Mouse (Mus musculus): ENCODE measurements around the gene Mettl4.
A peak's percentile ranks its signal among the peaks of the same experiment; 100 is the strongest.

The Mettl4 gene

GRCm38 (mm10) chr17:94749466-94750135, at the start of gene Mettl4:
Gene Mettl4 (minus strand): TSS chr17:94750019.
- DNase-seq (ENCODE audit: low spot score), result peak; percentile 95

GRCm38 (mm10) chr17:94778871-94779482, 29.2 kb upstream of the Mettl4 start:
- DNase-seq (ENCODE audit: low spot score), result peak; percentile 71

GRCm38 (mm10) chr17:94768491-94768890, 18.7 kb upstream of the Mettl4 start:
- DNase-seq (ENCODE audit: low spot score), result no peak

- no peak for DNase-seq (ENCODE audit: low spot score)
Measured at GRCm38 (mm10) chr17:94764711-94765110, 14.9 kb upstream of the Mettl4 start.

- DNase-seq (ENCODE audit: low spot score), result no peak
Measured at GRCm38 (mm10) chr17:94764011-94764410, 14.2 kb upstream of the Mettl4 start.

- no peak for DNase-seq (ENCODE audit: low spot score)
Measured at GRCm38 (mm10) chr17:94762405-94762804, 12.6 kb upstream of the Mettl4 start.

GRCm38 (mm10) chr17:94750136-94750729, 414 bp upstream of the Mettl4 start:
- no peak for DNase-seq (ENCODE audit: low spot score)

GRCm38 (mm10) chr17:94738173-94738572, 11.6 kb downstream of the Mettl4 start:
- no peak for DNase-seq (ENCODE audit: low spot score)

- DNase-seq (ENCODE audit: low spot score), result no peak
Measured at GRCm38 (mm10) chr17:94735885-94736284, 13.9 kb downstream of the Mettl4 start.

- no peak for DNase-seq (ENCODE audit: low spot score)
Measured at GRCm38 (mm10) chr17:94735437-94735836, 14.4 kb downstream of the Mettl4 start.

GRCm38 (mm10) chr17:94730416-94730815, 19.4 kb downstream of the Mettl4 start:
- DNase-seq (ENCODE audit: low spot score), result peak; percentile 46

- DNase-seq (ENCODE audit: low spot score), result no peak
Measured at GRCm38 (mm10) chr17:94726750-94727149, 23.1 kb downstream of the Mettl4 start.

- no peak for DNase-seq (ENCODE audit: low spot score)
Measured at GRCm38 (mm10) chr17:94673515-94674317, 76.1 kb downstream of the Mettl4 start.

All from adipocyte (in vitro differentiated cells).